13 mouse cellular contexts compared by ENCODE assay signal in the genomic region with DNA sequence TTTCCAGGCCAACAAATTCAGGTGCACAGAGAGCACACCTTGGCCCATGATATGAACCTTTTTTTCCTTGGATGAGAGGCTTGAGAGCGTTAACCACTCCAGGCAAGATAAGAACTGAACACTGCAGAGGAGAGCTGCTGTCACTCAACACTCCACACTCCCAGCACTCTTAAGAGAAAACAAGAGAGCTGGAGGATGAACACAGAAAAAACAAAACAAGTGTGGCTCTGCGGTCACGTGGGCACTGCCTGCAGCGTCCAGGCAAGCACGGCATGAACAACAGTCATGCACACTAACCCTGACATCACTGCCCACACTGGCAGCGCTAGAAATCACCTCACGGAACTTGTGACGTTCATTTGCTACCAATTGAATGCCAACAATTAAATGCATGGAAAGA. TPM values are rescaled to one million over a fixed set of nuclear protein-coding genes. Genes with fewer than 3 reads are reported as not detected.
A peak's percentile ranks its signal among the peaks of the same experiment; 100 is the strongest.
DNase-seq lines count a peak whose midpoint lies in the region; ATAC-seq and TF ChIP-seq lines count a peak whose summit lies in the region.
"Had no signal": no experiment of that assay in that cellular context is flagged by ENCODE, and none has a peak within 500 bp of the region (broad histone marks: within the 10 kb centered on the region; RNA-seq: fewer than 3 reads in every experiment).

No protein-coding gene starts in this region.

- peak in 1 of 2 experiments; percentile 19 for DNase-seq in heart, adult 2 months
- DNase-seq in heart, adult 8-10 months (ENCODE audit: low spot score), result no peak
- DNase-seq in kidney, postnatal 25 days, result peak; percentile 44 to 62
- no peak for DNase-seq in right cerebral cortex, postnatal 10 days (ENCODE audit: low spot score in 2 of 2)
- no peak for DNase-seq in layer of hippocampus, postnatal 14 days (ENCODE audit: low spot score in 2 of 2)

- peaks cover 6% of the 10 kb centered on the region for H3K79me2 ChIP-seq in heart, adult 2 months (replicated peaks; ENCODE audit: control insufficient read depth, insufficient read depth, low read length)

- H3K9ac ChIP-seq in heart, adult 2 months (ENCODE audit: low read depth, low read length), result no peak overlapping the region
- H3K9ac ChIP-seq: embryonic facial prominence, embryonic 15.5 days; limb, embryonic 15.5 days; midbrain, embryonic 12.5 days had no signal

- H3K4me1 ChIP-seq in heart, adult 2 months (ENCODE audit: control insufficient read depth, insufficient read depth, low read length), result peaks cover 16% of the 10 kb centered on the region
- peaks cover 41% of the 10 kb centered on the region for H3K4me1 ChIP-seq in megakaryocyte, embryonic 14.5 days

- no peak for TF ChIP-seq CTCF in heart, adult 2 months (IDR thresholded peaks at IDR 0.05)

- WGBS in heart, adult 2 months, result 36% methylated on average over 8 of the region's 8 CpGs

- no peaks in the 10 kb centered on the region for H3K9me3 ChIP-seq in megakaryocyte, embryonic 14.5 days
- H3K9me3 ChIP-seq: embryonic facial prominence, embryonic 15.5 days; limb, embryonic 15.5 days; midbrain, embryonic 12.5 days had no signal

- no peak overlapping the region for H3K27ac ChIP-seq in heart, adult 2 months
- H3K27ac ChIP-seq: embryonic facial prominence, embryonic 15.5 days; left cerebral cortex, adult 2 months; limb, embryonic 15.5 days; midbrain, embryonic 12.5 days had no signal

- H3K27me3 ChIP-seq in heart, adult 2 months (ENCODE audit: control insufficient read depth, insufficient read depth, low read length), result no peaks in the 10 kb centered on the region
- H3K27me3 ChIP-seq in megakaryocyte, embryonic 14.5 days (replicated peaks), result no peaks in the 10 kb centered on the region
- H3K27me3 ChIP-seq: embryonic facial prominence, embryonic 15.5 days; limb, embryonic 15.5 days; midbrain, embryonic 12.5 days; Patski had no signal

- H3K4me3 ChIP-seq in heart, adult 2 months, result no peak overlapping the region
- H3K4me3 ChIP-seq in megakaryocyte, embryonic 14.5 days (replicated peaks), result peak overlapping the region; percentile 76
- H3K4me3 ChIP-seq: embryonic facial prominence, embryonic 15.5 days; left cerebral cortex, adult 2 months; limb, embryonic 15.5 days; midbrain, embryonic 12.5 days had no signal

- no peak for TF ChIP-seq POLR2A in heart, adult 2 months (IDR thresholded peaks at IDR 0.05; ENCODE audit: insufficient read depth, low read depth, low read length)

- no peak for ATAC-seq in megakaryocyte, adult 5-6 weeks (ENCODE audit: poor library complexity, severe bottlenecking)
- ATAC-seq in frontal cortex, adult (ENCODE audit: low TSS enrichment), result no peak
- ATAC-seq: Patski had no signal

- intact Hi-C loops in heart, adult 2 months (cut with DNase I), result loop anchor here (2.0 to 5.0 kb wide), 2 partner anchors 29 to 95 kb away; no protein-coding TSS in a partner anchor

- H3K36me3 ChIP-seq in heart, adult 2 months (ENCODE audit: control insufficient read depth, insufficient read depth, low read length), result peaks cover 6% of the 10 kb centered on the region
- H3K36me3 ChIP-seq in megakaryocyte, embryonic 14.5 days (replicated peaks; ENCODE audit: low read length), result peaks cover 5% of the 10 kb centered on the region
- H3K36me3 ChIP-seq: embryonic facial prominence, embryonic 15.5 days; limb, embryonic 15.5 days; midbrain, embryonic 12.5 days had no signal

- 0 out of 2 replicates have a peak, but pooled peaks have one; percentile 17 for TF ChIP-seq EP300 in heart, adult 2 months (IDR thresholded peaks at IDR 0.05; ENCODE audit: insufficient read depth, low read depth, low read length)

RNA-seq across cellular contexts. Expression of gene Nrbf2, which starts 3.3 kb away (rescaled TPM):
- 1 to 10 TPM; 5.4 to 8.7 TPM for total RNA-seq in heart, adult 2 months (2021)
- 3.7 and 6.1 TPM in 2 replicates for polyA plus RNA-seq in heart, adult 2 months (2012; rRNA removed)
- 1 to 10 TPM; 6.8 to 9.4 (median 7.0) TPM for total RNA-seq in heart, adult 8-10 months (2022)
- 44.9 and 49.4 TPM in 2 replicates for polyA plus RNA-seq in megakaryocyte, embryonic 14.5 days (2012; ENCODE audit: insufficient read depth, low replicate concordance)
- total RNA-seq in megakaryocyte, adult 5-6 weeks (2015), result 33.4 and 39.7 TPM in 2 replicates
- total RNA-seq in megakaryocyte, adult 5-6 weeks (2017), result 20.7 and 24.6 TPM in 2 replicates
- 10 to 100 TPM; 16.6 to 18.2 TPM for total RNA-seq in layer of hippocampus, postnatal 14 days (2021)

Comparison
In these comparisons a context has a peak if more than half of its experiments do, and no peak if none do; other contexts are left out.
1. DNase-seq: peak in kidney, postnatal 25 days (2 of 2); none in heart, adult 8-10 months (single experiment), right cerebral cortex, postnatal 10 days (0 of 2) and layer of hippocampus, postnatal 14 days (0 of 2).